Mouse (Mus musculus): Measurements from ENCODE around the gene Ubald2.
A peak's percentile ranks its signal among the peaks of the same experiment; 100 is the strongest.
"Not testable (repeated sequence)": the region's sequence is repeated elsewhere in the genome, so short reads cannot be mapped to it uniquely, and the experiment has no call there.

Ubald2 gene

DNA sequence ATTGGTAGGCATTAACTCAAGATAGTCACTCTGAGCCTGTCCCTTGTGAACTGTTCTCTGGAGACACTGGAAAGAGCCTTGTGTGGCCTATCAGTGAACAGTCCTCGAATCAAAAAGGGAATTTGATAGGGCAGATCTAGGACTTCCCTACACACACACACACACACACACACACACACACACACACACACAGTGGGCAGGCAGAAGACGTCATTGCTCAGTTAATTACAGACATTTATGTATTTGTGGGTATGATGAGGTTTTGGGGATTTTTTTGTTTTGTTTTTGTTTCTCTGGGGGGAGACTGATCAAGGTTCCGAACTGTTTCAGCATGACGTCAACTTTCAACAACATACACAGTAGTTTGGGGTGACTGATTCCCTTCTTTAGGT, 20.3 kb upstream of the Ubald2 start:
- DNase-seq (ENCODE audit: low read depth in 2 of 2, low spot score in 2 of 2): no peak

DNA sequence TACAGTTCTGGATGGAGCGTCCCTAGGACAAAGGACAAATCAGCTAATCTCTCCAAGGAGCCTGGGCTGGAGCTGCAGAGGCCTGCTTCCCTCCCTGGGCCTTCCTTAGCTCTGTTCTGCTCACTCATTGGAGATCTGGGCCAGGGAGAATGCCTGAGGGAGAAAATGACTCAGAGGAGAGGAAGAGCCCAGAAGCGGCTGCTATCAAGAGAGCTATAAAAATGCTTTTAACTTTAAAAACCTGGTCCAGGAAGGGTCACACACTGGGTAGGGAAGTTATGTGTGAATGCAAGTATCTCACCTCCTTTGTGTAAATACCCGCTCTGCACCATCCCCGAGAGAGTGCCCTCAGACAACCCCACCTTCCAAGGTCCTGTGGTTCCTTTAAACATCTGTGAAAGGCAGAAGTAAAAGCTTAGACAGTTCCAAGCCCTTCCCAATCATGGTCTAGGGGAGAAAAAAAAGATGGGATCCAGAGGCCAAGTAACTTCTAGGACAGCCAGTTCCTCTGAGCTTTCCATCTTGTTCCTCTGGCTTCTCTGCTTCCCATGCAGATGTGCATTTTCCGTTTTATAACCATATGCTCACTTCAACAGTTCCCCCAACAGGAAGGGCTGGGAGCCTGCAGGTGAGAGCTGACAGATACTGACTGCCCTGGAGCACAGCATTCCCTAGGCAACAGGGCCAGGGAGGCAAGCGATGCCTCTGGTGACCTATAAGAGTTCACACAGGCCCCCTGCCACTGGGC, 17.5 kb upstream of the Ubald2 start:
- no peak for DNase-seq (ENCODE audit: low read depth in 2 of 2, low spot score in 2 of 2)

DNA sequence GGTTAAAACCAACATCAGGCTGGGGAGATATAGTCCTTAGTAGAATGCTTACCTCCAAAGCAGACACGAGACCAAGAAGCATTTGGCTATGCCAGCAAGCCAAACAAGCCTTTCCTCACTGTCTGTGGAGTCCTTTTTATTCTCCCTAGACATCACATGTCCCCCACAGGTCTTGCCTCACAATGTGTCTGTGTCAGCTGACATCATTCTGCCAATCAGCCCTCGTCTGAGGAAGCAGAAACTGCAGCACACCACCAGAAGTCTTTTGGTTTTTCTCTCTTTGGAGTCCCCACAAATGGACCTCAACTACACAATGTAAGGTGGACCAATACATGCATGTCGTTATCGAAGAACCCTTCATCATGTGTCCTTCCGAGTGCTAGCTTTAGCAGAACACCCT, 16.8 kb upstream of the Ubald2 start:
- no peak for DNase-seq (ENCODE audit: low read depth in 2 of 2, low spot score in 2 of 2)

DNA sequence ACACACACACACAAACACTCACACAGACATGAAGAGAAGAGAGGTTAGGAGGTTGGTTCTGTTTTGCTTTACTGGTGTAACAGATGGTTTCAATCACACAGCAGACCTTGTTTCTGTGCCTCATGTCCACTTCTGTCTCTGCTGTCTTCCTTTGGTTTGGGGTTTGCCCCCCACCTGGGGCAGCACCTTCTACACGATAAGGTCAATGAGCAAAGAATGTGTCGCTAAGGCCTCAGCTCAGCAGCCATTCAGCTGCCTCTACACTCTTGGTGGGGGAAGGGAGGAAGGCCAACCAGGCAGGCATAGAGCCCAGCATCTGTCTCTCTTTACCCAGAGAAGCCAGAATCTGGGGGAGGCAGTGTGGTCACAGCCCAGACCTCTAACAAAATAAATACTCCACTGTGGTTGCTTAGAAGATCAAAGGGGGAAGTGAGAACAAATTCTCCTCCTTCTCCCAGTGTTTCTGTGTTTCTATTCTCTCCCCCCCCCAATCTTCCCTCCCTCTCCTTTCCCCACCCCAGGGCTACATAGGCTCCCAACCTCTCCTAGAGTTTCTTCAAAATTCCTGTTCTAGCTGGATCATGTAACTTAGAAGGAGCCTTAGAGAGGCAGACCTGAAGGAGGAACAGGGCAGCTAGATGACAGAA, 15.6 kb upstream of the Ubald2 start:
- no peak for DNase-seq (ENCODE audit: low read depth in 2 of 2, low spot score in 2 of 2)

DNA sequence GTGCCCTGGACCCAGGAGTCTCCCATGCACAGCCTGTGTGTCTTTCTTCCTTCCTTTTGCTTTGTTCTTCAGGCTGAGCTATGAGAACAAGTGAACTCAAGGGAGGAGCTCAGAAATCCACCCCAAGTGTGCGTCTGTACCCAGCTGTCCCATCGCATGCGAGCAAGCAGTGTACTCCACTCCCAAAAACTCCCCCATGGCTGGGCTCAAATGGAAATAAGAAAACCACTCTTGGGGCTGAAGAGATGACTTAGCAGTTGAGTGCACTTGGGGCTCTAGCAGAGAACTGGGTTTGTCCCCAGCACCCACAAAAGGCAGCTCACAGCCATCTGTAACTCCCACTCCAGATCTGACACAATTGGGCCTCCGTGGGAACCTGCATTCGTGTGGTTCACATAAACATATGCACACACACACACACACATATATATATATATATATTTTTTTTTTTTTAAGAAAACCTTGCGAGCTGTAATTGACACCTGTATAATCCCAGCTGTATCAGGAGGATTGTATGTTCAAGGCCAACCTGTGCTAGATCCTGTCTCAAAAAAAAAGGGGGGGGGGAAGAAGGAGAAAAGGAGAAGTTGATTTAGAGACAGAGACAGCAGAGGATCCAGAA, 14.9 kb upstream of the Ubald2 start:
- no peak for DNase-seq (ENCODE audit: low read depth in 2 of 2, low spot score in 2 of 2)

DNA sequence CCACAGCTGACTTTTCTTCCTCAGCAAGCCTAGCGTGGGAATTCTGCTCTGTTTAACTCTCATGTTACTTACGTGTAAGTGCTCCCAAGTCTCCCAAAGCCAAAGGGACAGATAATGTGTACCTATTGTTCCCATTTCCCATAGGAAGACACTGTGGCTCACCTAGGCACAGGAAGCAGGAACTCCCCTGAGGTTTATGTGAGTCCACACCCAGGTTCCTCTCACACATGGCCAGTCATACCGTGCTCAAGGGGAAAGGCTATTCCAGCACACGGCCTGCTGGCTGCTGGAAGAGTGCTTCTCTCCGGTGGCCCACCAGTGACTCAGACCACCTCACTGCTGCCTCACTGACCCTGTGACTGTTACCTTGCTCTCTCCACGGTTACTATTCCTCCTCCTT, 12.8 kb upstream of the Ubald2 start:
- DNase-seq (ENCODE audit: low read depth in 2 of 2, low spot score in 2 of 2): no peak

DNA sequence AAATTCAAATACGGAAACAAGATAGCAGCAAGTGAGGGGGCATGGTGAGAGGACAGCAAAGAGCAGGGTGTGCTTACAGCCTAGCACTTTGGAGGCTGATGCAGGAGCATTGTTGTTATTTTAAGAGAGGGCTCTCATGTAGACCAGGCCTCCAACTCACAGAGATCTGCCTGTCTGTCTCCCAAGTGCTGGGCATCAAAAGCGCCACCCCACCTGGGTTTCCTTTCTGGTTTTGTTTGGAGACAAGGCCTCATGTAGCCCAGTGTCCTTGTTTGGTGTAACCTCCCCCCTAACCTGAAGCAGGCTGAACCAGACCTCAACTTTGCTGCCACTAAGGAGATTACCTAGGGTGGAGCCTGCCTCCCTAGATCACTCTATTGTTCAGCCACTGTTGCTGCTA, 11.3 kb upstream of the Ubald2 start:
- no peak for DNase-seq (ENCODE audit: low read depth in 2 of 2, low spot score in 2 of 2)

DNA sequence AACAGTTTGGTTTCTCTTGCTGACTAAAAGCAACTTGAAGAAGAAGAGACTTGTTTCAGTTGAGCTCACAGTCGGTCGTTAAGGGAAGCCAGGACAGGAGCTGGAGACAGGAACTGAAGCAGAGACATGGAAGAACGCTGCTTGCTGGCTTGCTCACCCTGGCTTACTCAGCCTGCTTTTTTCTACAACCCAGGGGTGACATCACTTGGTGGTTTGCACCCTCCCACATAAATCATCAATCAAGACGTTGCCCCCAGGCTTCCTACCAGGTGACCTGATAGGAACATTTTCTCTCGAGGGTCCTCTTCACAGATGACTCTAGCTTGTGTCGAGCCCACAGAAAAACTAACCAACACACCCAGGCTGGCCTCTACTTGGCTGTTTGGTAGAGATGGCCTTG, 10.7 kb upstream of the Ubald2 start:
- DNase-seq (ENCODE audit: low read depth in 2 of 2, low spot score in 2 of 2): no peak

DNA sequence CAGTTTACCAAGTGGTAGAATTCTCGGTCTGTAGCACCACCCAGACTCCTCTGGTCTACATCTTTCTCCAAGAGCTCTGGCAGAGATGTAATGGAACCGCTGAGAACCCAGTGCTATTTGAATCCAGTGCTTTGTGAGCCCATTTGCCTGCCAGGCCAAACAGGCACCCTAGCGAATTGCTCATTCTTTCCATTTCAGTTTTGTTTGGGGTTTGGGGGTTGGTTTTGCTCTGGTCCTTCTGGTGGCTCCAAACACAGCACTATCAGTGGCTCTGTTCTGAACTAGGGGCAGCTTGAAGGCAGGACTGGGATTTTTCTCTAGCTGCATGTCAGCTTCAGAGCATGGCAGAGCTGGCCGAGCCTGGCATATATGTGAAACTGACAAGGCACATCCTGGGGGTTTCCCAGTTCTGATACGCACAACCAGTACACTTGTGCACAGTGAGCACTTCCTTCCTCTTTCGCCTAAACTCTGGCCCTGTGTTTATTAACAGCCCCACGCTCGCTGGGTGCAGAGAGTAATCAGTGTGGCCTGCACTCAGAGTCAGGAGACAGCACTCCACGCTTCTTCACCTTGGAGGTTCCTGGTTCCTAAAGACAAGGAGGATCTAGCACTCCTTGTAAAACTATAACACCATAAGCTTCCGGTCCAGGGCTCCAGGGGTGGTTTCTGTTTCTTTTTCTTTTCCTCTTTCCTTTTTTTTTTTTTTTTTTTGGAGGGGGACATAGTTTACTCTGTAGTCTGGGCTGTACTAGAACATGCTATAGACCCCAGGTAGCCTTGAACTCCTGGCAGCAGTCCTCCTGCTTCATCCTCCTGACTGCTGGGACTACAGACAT, 9.9 kb upstream of the Ubald2 start:
- peak; percentile 56 to 57 for DNase-seq (ENCODE audit: low read depth in 2 of 2, low spot score in 2 of 2)

DNA sequence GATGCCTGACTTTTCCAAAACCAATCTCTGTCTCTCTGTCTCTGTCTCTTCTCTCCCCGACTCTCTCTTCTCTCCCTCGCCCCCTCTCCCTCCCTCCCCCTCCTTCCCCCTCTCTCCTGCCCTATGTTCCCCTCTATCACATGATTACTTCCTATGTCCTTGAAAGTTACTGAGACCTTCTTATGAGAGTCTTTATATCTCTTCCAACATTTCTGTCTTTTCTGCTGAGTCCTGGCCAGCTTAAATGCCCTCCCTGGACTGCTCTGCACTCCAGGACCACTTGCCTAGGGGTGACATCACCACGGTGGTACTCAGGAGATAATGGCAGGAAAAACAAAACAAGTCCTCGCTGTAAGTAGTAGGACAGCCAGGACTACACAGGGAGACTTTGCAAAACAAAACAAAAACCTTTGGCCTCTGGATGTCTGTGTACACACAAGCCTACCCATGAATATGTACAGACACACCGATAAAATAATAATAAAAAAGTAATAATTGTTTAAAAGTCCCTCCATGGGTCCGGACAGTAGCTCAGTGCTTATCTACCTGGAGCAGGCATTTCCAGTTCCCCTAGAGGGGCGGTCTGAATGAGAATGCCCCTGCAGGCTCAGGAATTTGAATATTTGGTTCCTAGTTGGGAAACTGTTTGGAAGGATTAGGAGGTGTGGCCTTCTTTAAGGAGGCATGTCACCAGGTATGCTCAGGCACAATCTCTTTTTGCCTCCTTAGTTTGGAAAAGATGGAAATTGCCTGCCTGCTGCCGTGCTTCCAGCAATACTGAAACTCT, 9.1 kb upstream of the Ubald2 start:
- DNase-seq (ENCODE audit: low read depth in 2 of 2, low spot score in 2 of 2): no peak

DNA sequence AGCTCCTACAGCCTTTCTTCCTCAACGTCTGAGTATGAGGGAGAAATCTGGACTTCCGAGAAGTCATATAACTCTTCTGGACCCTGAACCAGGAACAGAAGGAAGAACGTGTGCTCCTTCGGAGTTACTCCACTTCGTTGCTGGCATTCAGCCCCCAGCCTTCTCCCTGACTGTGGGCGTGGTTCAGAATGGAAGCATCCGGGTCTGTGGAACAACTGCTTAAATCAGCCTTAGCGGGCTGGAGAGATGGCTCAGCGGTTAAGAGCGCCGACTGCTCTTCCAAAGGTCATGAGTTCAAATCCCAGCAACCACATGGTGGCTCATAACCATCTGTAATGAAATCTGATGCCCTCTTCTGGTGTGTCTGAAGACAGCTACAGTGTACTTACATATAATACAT, 7.6 kb upstream of the Ubald2 start:
- not testable (repeated sequence) for DNase-seq (ENCODE audit: low read depth in 2 of 2, low spot score in 2 of 2)

DNA sequence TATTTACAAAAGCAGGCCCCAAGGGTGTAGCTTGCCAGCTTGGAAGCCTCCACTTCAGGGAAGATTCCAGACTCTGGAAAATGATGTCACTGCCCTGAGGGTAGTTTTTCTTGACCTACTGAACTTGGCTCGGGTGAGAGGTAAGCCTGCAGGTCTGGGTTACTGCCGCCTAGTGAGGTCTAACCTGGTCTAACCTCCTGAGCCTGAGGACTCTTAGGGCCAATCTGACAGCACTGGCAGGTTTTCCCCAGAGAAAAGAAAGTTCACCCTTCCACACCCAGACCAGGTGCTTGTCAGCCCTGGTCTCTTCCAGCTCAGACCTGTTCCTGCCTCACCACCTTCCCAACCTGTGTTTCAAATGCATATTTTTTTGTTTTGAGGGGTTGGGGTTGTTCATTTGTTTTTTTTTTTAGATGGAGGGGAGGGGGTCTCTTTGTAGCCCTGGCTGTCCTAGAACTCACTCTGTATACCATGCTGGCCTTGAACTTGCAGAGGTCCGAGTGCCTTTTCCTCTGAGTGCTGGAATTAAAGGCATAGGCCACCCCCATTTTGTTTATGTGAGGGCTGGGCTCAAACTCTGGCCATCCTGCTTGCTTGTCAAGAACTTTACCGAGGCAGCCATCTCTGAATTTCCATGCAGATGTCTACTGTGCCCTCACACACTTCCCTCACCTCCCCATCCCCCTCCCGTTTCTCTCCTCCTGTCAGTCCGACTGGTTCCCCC, 6.9 kb upstream of the Ubald2 start:
- DNase-seq (ENCODE audit: low read depth in 2 of 2, low spot score in 2 of 2): no peak

DNA sequence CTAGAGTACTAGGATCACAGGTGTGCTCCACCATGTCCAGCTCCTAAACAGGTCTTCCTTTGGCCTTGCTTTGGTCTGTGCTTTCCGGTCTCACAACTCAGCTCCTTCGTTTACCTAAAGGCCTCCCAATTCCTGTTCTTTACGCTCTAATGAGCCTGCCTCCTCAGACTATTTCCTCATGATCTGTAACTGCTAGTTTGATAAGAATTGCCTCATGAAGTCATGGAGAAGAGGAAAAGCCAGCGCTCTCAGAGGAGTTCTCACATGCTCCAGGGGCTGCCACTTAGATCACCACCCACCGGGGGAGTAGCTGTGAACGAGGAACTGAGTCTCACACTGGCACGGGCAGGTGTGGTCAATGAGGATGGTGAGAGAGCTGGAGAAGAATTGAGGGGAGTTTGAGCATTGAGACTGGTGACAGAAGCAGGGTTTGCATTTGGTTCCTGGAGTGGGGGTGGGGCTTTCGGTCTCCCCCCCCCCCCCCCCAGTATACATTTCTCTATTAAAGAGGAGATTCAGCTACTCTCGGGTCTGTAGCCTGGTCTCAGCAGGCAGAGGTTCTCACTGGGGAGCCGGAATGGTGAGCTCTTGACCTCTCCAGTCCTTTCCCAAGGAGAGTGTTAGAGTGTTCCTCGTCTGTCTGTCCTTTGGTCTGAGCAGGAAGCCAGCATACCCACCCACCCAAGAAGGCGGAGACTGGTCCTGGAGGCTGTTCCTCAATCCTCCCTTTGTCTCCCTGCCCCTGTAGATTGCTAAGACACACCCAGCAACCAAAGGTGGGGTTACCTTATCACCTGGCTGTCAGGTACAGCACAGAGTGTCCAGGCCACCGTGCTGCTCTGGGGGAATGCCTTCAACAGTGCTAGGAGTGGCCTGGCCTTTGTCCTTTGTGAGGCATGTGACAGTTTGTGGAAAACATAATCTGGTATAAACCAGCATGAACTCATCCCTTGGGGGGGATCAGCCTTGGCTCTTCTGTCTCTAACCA, 4.7 kb upstream of the Ubald2 start:
- DNase-seq (ENCODE audit: low read depth in 2 of 2, low spot score in 2 of 2): no peak

DNA sequence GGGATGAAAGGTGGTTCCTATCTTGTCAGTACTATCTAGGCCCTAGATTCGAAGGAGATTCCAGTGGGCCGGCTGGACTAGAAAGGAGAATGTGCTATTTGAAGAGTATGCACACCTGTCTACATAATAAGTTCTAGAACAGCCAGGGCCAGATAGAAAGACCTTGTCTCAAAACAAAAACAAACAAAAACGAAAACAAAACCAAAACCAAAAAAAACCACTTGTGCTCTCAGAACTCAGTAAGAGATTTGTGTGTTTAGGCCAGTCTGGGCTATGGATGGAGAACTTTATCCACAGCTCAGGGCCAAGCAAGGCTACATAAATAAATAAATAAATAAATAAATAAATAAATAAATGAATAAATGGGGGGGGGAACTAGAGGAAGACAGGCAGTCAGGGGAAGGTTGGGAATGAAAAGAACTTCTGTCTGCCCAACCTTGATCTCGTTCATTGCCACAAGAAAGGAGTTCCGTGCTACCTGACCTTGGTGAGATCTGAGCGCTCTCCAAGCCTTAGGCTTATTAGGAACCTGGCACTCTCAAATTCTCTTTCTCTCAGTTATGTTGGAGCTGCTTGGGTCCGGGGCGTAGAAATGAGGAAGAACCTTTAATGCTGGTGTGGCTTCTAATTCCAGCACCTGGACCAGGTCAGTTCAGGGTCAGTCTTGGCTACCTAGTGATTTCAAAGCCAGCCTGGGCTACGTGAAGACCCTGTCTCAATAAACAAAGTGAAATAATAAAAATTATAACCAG, 3.9 kb upstream of the Ubald2 start:
- no peak for DNase-seq (ENCODE audit: low read depth in 2 of 2, low spot score in 2 of 2)

DNA sequence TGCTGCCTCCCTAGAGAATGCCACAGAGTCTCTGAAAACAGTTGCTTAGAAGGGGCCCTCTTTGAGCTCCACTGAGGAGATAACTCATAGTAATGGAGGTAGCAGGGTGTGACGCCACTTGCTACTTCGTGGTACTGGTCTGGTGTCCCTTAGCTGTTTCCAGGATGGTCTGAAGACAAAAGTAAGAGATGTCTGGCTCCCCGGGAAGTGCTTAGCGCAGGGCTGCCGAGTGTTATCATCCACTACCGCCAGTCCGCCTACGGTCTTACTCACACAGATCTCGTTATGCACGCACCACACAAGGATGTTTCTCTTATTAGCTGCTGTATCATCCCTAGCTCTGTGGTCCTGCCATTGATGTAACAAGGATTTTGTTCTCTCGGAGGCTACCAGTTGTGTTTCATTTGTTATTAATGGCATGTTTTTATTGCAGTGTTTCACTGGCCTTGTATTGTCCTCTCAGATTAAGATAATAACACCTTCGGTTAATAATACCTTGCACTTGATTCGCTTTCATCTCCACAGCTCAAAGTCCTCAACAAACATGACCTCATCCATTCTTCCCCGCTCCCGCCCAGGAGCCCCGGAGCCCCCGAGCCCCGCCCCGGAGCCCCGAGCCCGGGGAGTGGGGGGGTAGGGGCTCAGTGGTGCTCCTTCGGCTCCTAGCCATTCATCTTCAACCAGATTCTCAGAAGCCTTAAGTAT, 3.0 kb upstream of the Ubald2 start:
- no peak for DNase-seq (ENCODE audit: low read depth in 2 of 2, low spot score in 2 of 2)

DNA sequence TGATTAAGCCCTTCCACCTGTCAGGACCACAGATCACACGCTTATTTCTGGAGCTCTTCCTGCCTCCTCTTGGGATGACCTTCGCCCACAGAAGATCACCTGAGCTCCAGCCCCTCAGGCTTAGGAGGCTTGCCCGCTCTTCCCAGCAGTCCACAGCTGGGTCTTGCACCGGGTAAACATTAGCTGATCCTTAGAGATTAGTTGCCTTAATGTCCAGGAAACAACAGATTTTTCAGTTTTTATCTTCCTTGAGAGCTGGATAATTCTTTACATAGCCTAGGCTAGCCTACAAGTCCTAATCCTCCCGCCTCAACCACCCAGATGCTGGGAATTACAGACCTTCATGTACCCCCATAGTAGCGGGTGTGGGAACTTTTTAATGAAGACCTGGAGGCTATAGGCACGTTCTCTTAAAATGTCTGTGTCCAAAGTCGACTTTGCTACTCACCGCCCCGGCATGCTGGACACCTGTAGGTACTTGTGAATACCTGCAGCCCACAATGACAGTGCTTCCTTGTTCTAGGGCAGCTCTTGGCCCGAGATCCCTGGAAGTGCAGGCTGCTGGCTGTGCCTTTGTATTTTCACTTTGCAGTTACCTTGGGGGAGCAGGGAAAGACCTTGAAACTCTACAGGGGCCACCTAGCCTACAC, 2.3 kb upstream of the Ubald2 start:
- DNase-seq (ENCODE audit: low read depth in 2 of 2, low spot score in 2 of 2): no peak

DNA sequence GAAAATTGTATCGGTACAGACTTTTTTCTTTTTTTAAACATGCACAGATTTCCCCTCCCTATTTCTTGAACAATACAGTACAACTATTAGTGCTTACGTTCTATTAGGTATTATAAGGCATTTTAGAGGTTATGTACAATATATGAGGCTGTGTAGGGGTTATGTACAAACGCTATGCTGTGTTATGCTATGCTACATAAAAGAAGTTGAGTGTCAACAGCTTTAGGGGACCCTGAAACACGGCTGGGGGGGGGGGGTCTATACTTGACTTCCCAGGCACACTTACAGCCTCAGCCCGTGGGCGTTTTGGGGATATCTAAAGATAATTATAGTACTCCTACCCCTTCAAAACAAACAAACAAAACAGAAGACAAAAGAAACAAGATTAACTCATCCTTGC, 1.8 kb upstream of the Ubald2 start:
- DNase-seq (ENCODE audit: low read depth in 2 of 2, low spot score in 2 of 2): no peak

Measured in CD8-positive naive resting alpha-beta T cell, adult 2 months (primary cell).